Mouse (Mus musculus) heart, embryonic 13.5 days (tissue): ENCODE measurements around the gene Fgfr2. TPM values are rescaled to one million over a fixed set of nuclear protein-coding genes. Genes with fewer than 3 reads are reported as not detected.
A peak's percentile ranks its signal among the peaks of the same experiment; 100 is the strongest.

ENCODE experiments used
- ATAC-seq: fragments of 200-750 bp; cut with Nextera tagmentation; 2 replicates; pipeline ENCODE4 v1.8.0; 2017; ENCODE audit warnings: moderate TSS enrichment; ENCODE audit not compliant: insufficient number of reproducible peaks, low FRiP score, low TSS enrichment; ENCODE audit errors: extremely low read depth
- H3K27ac ChIP-seq: fragments of 300-500 bp; sonication (generic); replicated peaks from 2 replicates; pipeline ENCODE4 v1.5.1; 2015; ENCODE audit warnings: moderate library complexity, mild to moderate bottlenecking, inconsistent platforms
- H3K27me3 ChIP-seq: fragments of 300-500 bp; sonication (generic); replicated peaks from 2 replicates; pipeline ENCODE4 v1.6.1; 2015; ENCODE audit warnings: mild to moderate bottlenecking, inconsistent platforms
- H3K36me3 ChIP-seq: fragments of 300-500 bp; sonication (generic); 2 replicates; pipeline ENCODE4 v1.6.1; 2015; ENCODE audit warnings: mild to moderate bottlenecking, inconsistent platforms
- H3K4me1 ChIP-seq: fragments of 300-500 bp; sonication (generic); 2 replicates; pipeline ENCODE4 v1.6.1; 2015; ENCODE audit warnings: inconsistent platforms
- H3K4me2 ChIP-seq: fragments of 300-500 bp; sonication (generic); 2 replicates; pipeline ENCODE4 v1.6.1; 2015; ENCODE audit warnings: inconsistent platforms, mild to moderate bottlenecking, moderate library complexity
- H3K4me3 ChIP-seq: fragments of 300-500 bp; sonication (generic); 2 replicates; pipeline ENCODE4 v1.5.1; 2015; ENCODE audit warnings: moderate library complexity, mild to moderate bottlenecking, inconsistent platforms
- H3K9ac ChIP-seq: fragments of 300-500 bp; sonication (generic); 2 replicates; pipeline ENCODE4 v1.6.1; 2015; ENCODE audit warnings: inconsistent platforms, mild to moderate bottlenecking, moderate library complexity
- H3K9me3 ChIP-seq: fragments of 300-500 bp; sonication (generic); 2 replicates; pipeline ENCODE4 v1.6.1; 2016; ENCODE audit warnings: inconsistent platforms
- WGBS: fragments of 180-500 bp; shearing (Covaris S2); methylation state at CpG from one replicate; pipeline ENCODE4 v1.1.7; 2015; ENCODE audit warnings: mixed read lengths; 5-methylcytosine and 5-hydroxymethylcytosine counted together
- polyA plus RNA-seq: library from polyadenylated mRNA; unstranded; fragments of >200 nt; fragmentation: Nextera tagmentation; extraction: Ambion mirVana; gene quantifications from 2 replicates; pipeline ENCODE4 v1.2.1, GENCODE M21; 2015

The Fgfr2 gene
- polyA plus RNA-seq, 1 experiment from 2014 or later: 22.5 TPM

- H3K27ac ChIP-seq: no peak overlapping the region
- H3K9ac ChIP-seq: no peak overlapping the region
- H3K36me3 ChIP-seq: no peaks in the 10 kb centered on the region
- H3K4me1 ChIP-seq: no peaks in the 10 kb centered on the region
- no peak overlapping the region for H3K4me3 ChIP-seq
- H3K4me2 ChIP-seq: no peak overlapping the region
- ATAC-seq: no peak
- WGBS: 73% methylated on average over 6 of the region's 6 CpGs
- H3K9me3 ChIP-seq: peaks cover 2% of the 10 kb centered on the region
- H3K27me3 ChIP-seq: no peaks in the 10 kb centered on the region; the same call in 1 of the 2 replicates
These were observed 994.5 kb downstream of the Fgfr2 start for GRCm38 (mm10) chr7:132128687-132129086.

- no peak for ATAC-seq
- Histone ChIP-seq H3K4me3 (no peak overlapping the region), H3K9ac (no peak overlapping the region), H3K27me3 (peaks cover 6% of the 10 kb centered on the region), H3K27ac (no peak overlapping the region), H3K4me2 (no peak overlapping the region), H3K9me3 (no peaks in the 10 kb centered on the region), H3K36me3 (no peaks in the 10 kb centered on the region), H3K4me1 (peaks cover 9% of the 10 kb centered on the region; the same call in 1 of the 2 replicates)
- 68% methylated on average over 7 of the region's 7 CpGs for WGBS
These were observed 998.2 kb downstream of the Fgfr2 start for GRCm38 (mm10) chr7:132124948-132125347.

- H3K4me3 ChIP-seq: no peak overlapping the region
- peaks cover 9% of the 10 kb centered on the region; the same call in 1 of the 2 replicates for H3K4me1 ChIP-seq
- ATAC-seq: no peak
- H3K27ac ChIP-seq: no peak overlapping the region
- 37% methylated on average over 7 of the region's 7 CpGs for WGBS
- peaks cover 10% of the 10 kb centered on the region for H3K27me3 ChIP-seq
- no peaks in the 10 kb centered on the region for H3K9me3 ChIP-seq
- no peaks in the 10 kb centered on the region for H3K36me3 ChIP-seq
- H3K4me2 ChIP-seq: peak overlapping the region; percentile 20; the same call in 1 of the 2 replicates
- H3K9ac ChIP-seq: no peak overlapping the region
These were observed 999.9 kb downstream of the Fgfr2 start for GRCm38 (mm10) chr7:132123211-132123610.

GRCm38 (mm10) chr7:132119817-132120216 lies 1003.3 kb downstream of the Fgfr2 start:
- ATAC-seq: no peak
- Histone ChIP-seq H3K4me2 (no peak overlapping the region), H3K27me3 (peaks cover 11% of the 10 kb centered on the region), H3K9ac (no peak overlapping the region), H3K27ac (no peak overlapping the region), H3K36me3 (no peaks in the 10 kb centered on the region), H3K4me3 (no peak overlapping the region), H3K9me3 (no peaks in the 10 kb centered on the region), H3K4me1 (peaks cover 9% of the 10 kb centered on the region; the same call in 1 of the 2 replicates)
- 76% methylated on average over 4 of the region's 4 CpGs for WGBS

GRCm38 (mm10) chr7:132111770-132112169 lies 1011.4 kb downstream of the Fgfr2 start:
- no peak overlapping the region for H3K4me2 ChIP-seq
- H3K9me3 ChIP-seq: no peaks in the 10 kb centered on the region
- H3K4me3 ChIP-seq: no peak overlapping the region
- no peak for ATAC-seq
- H3K27me3 ChIP-seq: no peaks in the 10 kb centered on the region
- no peak overlapping the region for H3K27ac ChIP-seq
- H3K36me3 ChIP-seq: no peaks in the 10 kb centered on the region
- no peak overlapping the region for H3K9ac ChIP-seq
- no peaks in the 10 kb centered on the region for H3K4me1 ChIP-seq
- WGBS: 60% methylated on average over 5 of the region's 5 CpGs

GRCm38 (mm10) chr7:132110308-132110707 lies 1012.8 kb downstream of the Fgfr2 start:
- 77% methylated on average over 3 of the region's 3 CpGs for WGBS

GRCm38 (mm10) chr7:132106891-132107290 lies 1016.3 kb downstream of the Fgfr2 start:
- H3K27ac ChIP-seq: no peak overlapping the region
- peaks cover 5% of the 10 kb centered on the region; the same call in 1 of the 2 replicates for H3K27me3 ChIP-seq
- no peaks in the 10 kb centered on the region for H3K36me3 ChIP-seq
- no peak overlapping the region for H3K4me2 ChIP-seq
- H3K4me3 ChIP-seq: no peak overlapping the region
- no peak for ATAC-seq
- H3K4me1 ChIP-seq: no peaks in the 10 kb centered on the region
- 69% methylated on average over 4 of the region's 4 CpGs for WGBS
- H3K9ac ChIP-seq: no peak overlapping the region
- no peaks in the 10 kb centered on the region for H3K9me3 ChIP-seq

More at GRCm38 (mm10) chr7:132110308-132110707, 1012.8 kb downstream of the Fgfr2 start:
- Histone ChIP-seq H3K27me3 (peaks cover 5% of the 10 kb centered on the region; the same call in 1 of the 2 replicates), H3K36me3 (no peaks in the 10 kb centered on the region), H3K4me2 (no peak overlapping the region), H3K9me3 (no peaks in the 10 kb centered on the region), H3K4me3 (no peak overlapping the region), H3K27ac (no peak overlapping the region), H3K9ac (no peak overlapping the region), H3K4me1 (no peaks in the 10 kb centered on the region)
- no peak for ATAC-seq

- H3K4me1 ChIP-seq: no peaks in the 10 kb centered on the region
- no peak overlapping the region for H3K4me2 ChIP-seq
- no peak overlapping the region for H3K9ac ChIP-seq
- no peaks in the 10 kb centered on the region for H3K36me3 ChIP-seq
- H3K4me3 ChIP-seq: no peak overlapping the region
- no peak for ATAC-seq
- H3K27ac ChIP-seq: no peak overlapping the region
- no peaks in the 10 kb centered on the region for H3K9me3 ChIP-seq
- 63% methylated on average over 4 of the region's 4 CpGs for WGBS
- peaks cover 5% of the 10 kb centered on the region; the same call in 1 of the 2 replicates for H3K27me3 ChIP-seq
These were observed 1017.8 kb downstream of the Fgfr2 start for GRCm38 (mm10) chr7:132105326-132105725.

GRCm38 (mm10) chr7:132098441-132098840 lies 1024.7 kb downstream of the Fgfr2 start:
- Histone ChIP-seq H3K9me3 (0 out of 2 replicates have a peak, but pooled peaks cover 6% of the 10 kb centered on the region), H3K4me3 (no peak overlapping the region), H3K27ac (no peak overlapping the region), H3K36me3 (no peaks in the 10 kb centered on the region), H3K4me1 (no peaks in the 10 kb centered on the region), H3K27me3 (peaks cover 7% of the 10 kb centered on the region), H3K9ac (no peak overlapping the region), H3K4me2 (no peak overlapping the region)
- WGBS: 35% methylated on average over 4 of the region's 4 CpGs
- no peak for ATAC-seq

GRCm38 (mm10) chr7:132094666-132095065 lies 1028.5 kb downstream of the Fgfr2 start:
- Histone ChIP-seq H3K27ac (no peak overlapping the region), H3K4me3 (no peak overlapping the region), H3K27me3 (peaks cover 7% of the 10 kb centered on the region), H3K4me1 (no peaks in the 10 kb centered on the region), H3K4me2 (no peak overlapping the region), H3K9me3 (0 out of 2 replicates have a peak, but pooled peaks cover 6% of the 10 kb centered on the region), H3K9ac (no peak overlapping the region), H3K36me3 (no peaks in the 10 kb centered on the region)
- WGBS: 55% methylated on average over 7 of the region's 7 CpGs
- ATAC-seq: no peak

GRCm38 (mm10) chr7:132091551-132091950 lies 1031.6 kb downstream of the Fgfr2 start:
- no peak for ATAC-seq
- 83% methylated on average over 7 of the region's 7 CpGs for WGBS

GRCm38 (mm10) chr7:132088606-132089005 lies 1034.5 kb downstream of the Fgfr2 start:
- ATAC-seq: no peak
- no peaks in the 10 kb centered on the region for H3K36me3 ChIP-seq

More at GRCm38 (mm10) chr7:132091551-132091950, 1031.6 kb downstream of the Fgfr2 start:
- Histone ChIP-seq H3K27me3 (peaks cover 11% of the 10 kb centered on the region), H3K27ac (no peak overlapping the region), H3K9me3 (0 out of 2 replicates have a peak, but pooled peaks cover under 1% of the 10 kb centered on the region), H3K4me1 (no peaks in the 10 kb centered on the region), H3K4me2 (no peak overlapping the region), H3K36me3 (no peaks in the 10 kb centered on the region), H3K9ac (no peak overlapping the region), H3K4me3 (no peak overlapping the region)

More at GRCm38 (mm10) chr7:132088606-132089005, 1034.5 kb downstream of the Fgfr2 start:
- H3K4me2 ChIP-seq: no peak overlapping the region
- no peak overlapping the region for H3K9ac ChIP-seq
- WGBS: 55% methylated on average over 6 of the region's 6 CpGs
- H3K4me3 ChIP-seq: no peak overlapping the region
- H3K4me1 ChIP-seq: no peaks in the 10 kb centered on the region
- peaks cover 8% of the 10 kb centered on the region for H3K27me3 ChIP-seq
- no peaks in the 10 kb centered on the region for H3K9me3 ChIP-seq
- no peak overlapping the region for H3K27ac ChIP-seq
